Mouse (Mus musculus): ENCODE measurements around the gene Prex1.
A peak's percentile ranks its signal among the peaks of the same experiment; 100 is the strongest.

The Prex1 gene

GRCm38 (mm10) chr2:166606053-166606452 is 107.6 kb downstream of the Prex1 start:
- DNase-seq (ENCODE audit: low spot score in 2 of 2), result no peak

GRCm38 (mm10) chr2:166605164-166605831 is 108.3 kb downstream of the Prex1 start:
- no peak for DNase-seq (ENCODE audit: low spot score in 2 of 2)

GRCm38 (mm10) chr2:166602948-166603347 is 110.7 kb downstream of the Prex1 start:
- DNase-seq (ENCODE audit: low spot score in 2 of 2), result no peak

- no peak for DNase-seq (ENCODE audit: low spot score in 2 of 2)
Measured at GRCm38 (mm10) chr2:166601420-166601819, 112.2 kb downstream of the Prex1 start.

- DNase-seq (ENCODE audit: low spot score in 2 of 2), result no peak
Measured at GRCm38 (mm10) chr2:166598453-166599155, 115.0 kb downstream of the Prex1 start.

GRCm38 (mm10) chr2:166597763-166598162 is 115.9 kb downstream of the Prex1 start:
- DNase-seq (ENCODE audit: low spot score in 2 of 2), result no peak

GRCm38 (mm10) chr2:166592034-166592912 is 121.4 kb downstream of the Prex1 start:
- peak; percentile 70 to 73 for DNase-seq (ENCODE audit: low spot score in 2 of 2)

- no peak for DNase-seq (ENCODE audit: low spot score in 2 of 2)
Measured at GRCm38 (mm10) chr2:166584491-166584890, 129.1 kb downstream of the Prex1 start.

GRCm38 (mm10) chr2:166583292-166583691 is 130.3 kb downstream of the Prex1 start:
- DNase-seq (ENCODE audit: low spot score in 2 of 2), result no peak

- DNase-seq (ENCODE audit: low spot score in 2 of 2), result no peak
Measured at GRCm38 (mm10) chr2:166581881-166582583, 131.6 kb downstream of the Prex1 start.

GRCm38 (mm10) chr2:166579793-166580192 is 133.8 kb downstream of the Prex1 start:
- no peak for DNase-seq (ENCODE audit: low spot score in 2 of 2)

GRCm38 (mm10) chr2:166579361-166579760 is 134.3 kb downstream of the Prex1 start:
- DNase-seq (ENCODE audit: low spot score in 2 of 2), result no peak

- DNase-seq (ENCODE audit: low spot score in 2 of 2), result no peak
Measured at GRCm38 (mm10) chr2:166575419-166575818, 138.2 kb downstream of the Prex1 start.

GRCm38 (mm10) chr2:166574934-166575333 is 138.7 kb downstream of the Prex1 start:
- DNase-seq (ENCODE audit: low spot score in 2 of 2), result peak; percentile 10 to 54

- no peak for DNase-seq (ENCODE audit: low spot score in 2 of 2)
Measured at GRCm38 (mm10) chr2:166573621-166574020, 140.0 kb downstream of the Prex1 start.

GRCm38 (mm10) chr2:166572297-166572696 is 141.3 kb downstream of the Prex1 start:
- no peak for DNase-seq (ENCODE audit: low spot score in 2 of 2)

GRCm38 (mm10) chr2:166569182-166569581 is 144.4 kb downstream of the Prex1 start:
- DNase-seq (ENCODE audit: low spot score in 2 of 2), result no peak

GRCm38 (mm10) chr2:166565503-166565902 is 148.1 kb downstream of the Prex1 start:
- DNase-seq (ENCODE audit: low spot score in 2 of 2), result no peak

GRCm38 (mm10) chr2:166564455-166564854 is 149.2 kb downstream of the Prex1 start:
- peak; percentile 56 to 59 for DNase-seq (ENCODE audit: low spot score in 2 of 2)

- DNase-seq (ENCODE audit: low spot score in 2 of 2), result peak; percentile 82 to 84
Measured at GRCm38 (mm10) chr2:166563890-166564289, 149.7 kb downstream of the Prex1 start.

- DNase-seq (ENCODE audit: low spot score in 2 of 2), result no peak
Measured at GRCm38 (mm10) chr2:166563076-166563475, 150.6 kb downstream of the Prex1 start.

- DNase-seq (ENCODE audit: low spot score in 2 of 2), result no peak
Measured at GRCm38 (mm10) chr2:166561781-166562180, 151.9 kb downstream of the Prex1 start.
